In genomic region chrX:7157976-7158375, GRCm38 (mm10) we compare ENCODE assay signal across 30 mouse cellular contexts.
A peak's percentile ranks its signal among the peaks of the same experiment; 100 is the strongest.
DNase-seq lines count a peak whose midpoint lies in the region; ATAC-seq and TF ChIP-seq lines count a peak whose summit lies in the region.
"Had no signal": no experiment of that assay in that cellular context is flagged by ENCODE, and none has a peak within 500 bp of the region (broad histone marks: within the 10 kb centered on the region; RNA-seq: fewer than 3 reads in every experiment).

No protein-coding gene starts in this region.

- no peaks in the 10 kb centered on the region for H3K4me1 ChIP-seq in kidney, adult 2 months (ENCODE audit: control insufficient read depth, insufficient read depth, low read length)
- no peaks in the 10 kb centered on the region for H3K4me1 ChIP-seq in kidney, embryonic 16.5 days (ENCODE audit: insufficient read depth, low read length)
- no peaks in the 10 kb centered on the region for H3K4me1 ChIP-seq in liver, embryonic 14.5 days (replicated peaks; ENCODE audit: control insufficient read depth in 2 of 2, insufficient read depth in 2 of 2, low read length in 1 of 2)
- H3K4me1 ChIP-seq: embryonic facial prominence, embryonic 12.5 days; forebrain, embryonic 15.5 days; heart, embryonic 10.5 days; heart, embryonic 15.5 days; hindbrain, embryonic 12.5 days; limb, embryonic 12.5 days; megakaryocyte, embryonic 14.5 days; stomach, embryonic 15.5 days had no signal

- no peaks in the 10 kb centered on the region for H3K36me3 ChIP-seq in kidney, adult 2 months (ENCODE audit: control insufficient read depth, insufficient read depth, low read length)
- 0 out of 2 replicates have a peak, but pooled peaks cover 3% of the 10 kb centered on the region for H3K36me3 ChIP-seq in kidney, embryonic 16.5 days (ENCODE audit: insufficient read depth, low read length)
- H3K36me3 ChIP-seq in liver, embryonic 14.5 days (replicated peaks; ENCODE audit: control insufficient read depth, insufficient read depth, low read depth), result no peaks in the 10 kb centered on the region
- H3K36me3 ChIP-seq: embryonic facial prominence, embryonic 12.5 days; forebrain, embryonic 15.5 days; heart, embryonic 15.5 days; stomach, embryonic 15.5 days had no signal

- TF ChIP-seq EP300 in liver, embryonic 14.5 days (IDR thresholded peaks at IDR 0.05; ENCODE audit: low read depth), result no peak

- no peak overlapping the region for H3K4me2 ChIP-seq in kidney, embryonic 16.5 days (replicated peaks; ENCODE audit: low read depth, low read length)
- no peak overlapping the region for H3K4me2 ChIP-seq in liver, embryonic 14.5 days (ENCODE audit: low read depth)
- H3K4me2 ChIP-seq: embryonic facial prominence, embryonic 12.5 days; forebrain, embryonic 15.5 days; heart, embryonic 15.5 days; hindbrain, embryonic 12.5 days; limb, embryonic 12.5 days; midbrain, embryonic 12.5 days; neural tube, embryonic 13.5 days; stomach, embryonic 15.5 days had no signal

- no peaks in the 10 kb centered on the region for H3K9me3 ChIP-seq in kidney, embryonic 16.5 days (ENCODE audit: low read length)
- no peaks in the 10 kb centered on the region for H3K9me3 ChIP-seq in liver, embryonic 14.5 days (ENCODE audit: control insufficient read depth, low read length)
- H3K9me3 ChIP-seq: embryonic facial prominence, embryonic 12.5 days; forebrain, embryonic 15.5 days; heart, embryonic 10.5 days; heart, embryonic 15.5 days; hindbrain, embryonic 12.5 days; limb, embryonic 12.5 days; megakaryocyte, embryonic 14.5 days; midbrain, embryonic 12.5 days; neural tube, embryonic 13.5 days; stomach, embryonic 15.5 days had no signal

- no peak overlapping the region for H3K4me3 ChIP-seq in kidney, adult 2 months (ENCODE audit: insufficient read depth, low read depth, low read length)
- H3K4me3 ChIP-seq in kidney, embryonic 16.5 days (ENCODE audit: low read length), result no peak overlapping the region
- no peak overlapping the region for H3K4me3 ChIP-seq in liver, embryonic 14.5 days (ENCODE audit: insufficient read depth in 1 of 2, low read depth in 2 of 2, low read length in 2 of 2)
- no peak overlapping the region for H3K4me3 ChIP-seq in layer of hippocampus, adult 2 months
- H3K4me3 ChIP-seq: embryonic facial prominence, embryonic 12.5 days; forebrain, embryonic 15.5 days; heart, embryonic 10.5 days; heart, embryonic 15.5 days; hindbrain, embryonic 12.5 days; limb, embryonic 12.5 days; megakaryocyte, embryonic 14.5 days; midbrain, embryonic 12.5 days; neural tube, embryonic 13.5 days; stomach, embryonic 15.5 days had no signal

- H3K27me3 ChIP-seq in kidney, adult 2 months (replicated peaks; ENCODE audit: control insufficient read depth, insufficient read depth, low read length), result no peaks in the 10 kb centered on the region
- H3K27me3 ChIP-seq in kidney, embryonic 16.5 days (ENCODE audit: insufficient read depth, low read length), result no peaks in the 10 kb centered on the region
- H3K27me3 ChIP-seq in liver, embryonic 14.5 days (ENCODE audit: control insufficient read depth, insufficient read depth, low read length), result no peaks in the 10 kb centered on the region
- H3K27me3 ChIP-seq: embryonic facial prominence, embryonic 12.5 days; forebrain, embryonic 15.5 days; heart, embryonic 15.5 days; hindbrain, embryonic 12.5 days; limb, embryonic 12.5 days; megakaryocyte, embryonic 14.5 days; midbrain, embryonic 12.5 days; neural tube, embryonic 13.5 days; Patski; stomach, embryonic 15.5 days had no signal

- peak overlapping the region; percentile 71; the same call in 1 of the 2 replicates for H3K27ac ChIP-seq in kidney, adult 2 months (ENCODE audit: insufficient read depth, low read depth, low read length)
- H3K27ac ChIP-seq in kidney, embryonic 16.5 days (ENCODE audit: low read length), result no peak overlapping the region
- H3K27ac ChIP-seq in liver, embryonic 14.5 days, result no peak overlapping the region
- no peak overlapping the region for H3K27ac ChIP-seq in layer of hippocampus, adult 2 months
- H3K27ac ChIP-seq: embryonic facial prominence, embryonic 12.5 days; forebrain, embryonic 15.5 days; heart, embryonic 10.5 days; heart, embryonic 15.5 days; hindbrain, embryonic 12.5 days; hindbrain, postnatal 0 days; limb, embryonic 12.5 days; midbrain, embryonic 12.5 days; neural tube, embryonic 13.5 days; stomach, embryonic 15.5 days had no signal

- no peak for TF ChIP-seq CTCF in kidney, adult 2 months (conservative IDR thresholded peaks at IDR 0.05; ENCODE audit: insufficient read depth, insufficient read length, low read depth, low read length)
- no peak for TF ChIP-seq CTCF in liver, embryonic 14.5 days (IDR thresholded peaks at IDR 0.05; ENCODE audit: low read depth)
- no peak for TF ChIP-seq CTCF in layer of hippocampus, adult 2 months (conservative IDR thresholded peaks at IDR 0.05)

- DNase-seq in kidney, adult 18-20 months, result peak; percentile 10
- DNase-seq in kidney, postnatal 10 days, result no peak
- DNase-seq in kidney, adult 2 months, result peak; percentile 48
- peak; percentile 0 to 1 (median 0) for DNase-seq in liver, embryonic 14.5 days (ENCODE audit: low read depth in 3 of 3, low spot score in 3 of 3)
- no peak for DNase-seq in layer of hippocampus, adult 2 months (ENCODE audit: low spot score in 2 of 2)
- no peak for DNase-seq in layer of hippocampus, postnatal 10 days (ENCODE audit: low spot score in 2 of 2)
- no peak for DNase-seq in left cerebral cortex, adult 9 months (ENCODE audit: low spot score in 2 of 2)
- DNase-seq: adrenal gland, postnatal 14 days; cerebellum, adult 11-12 months; cerebellum, adult 9-11 months; embryo, embryonic 11 days; gastrocnemius, postnatal 25 days; heart, adult 11 months; heart, postnatal 36 days; lung, adult 18-20 months; lung, postnatal 4 days had no signal

- no peak overlapping the region for H3K9ac ChIP-seq in kidney, embryonic 16.5 days (replicated peaks; ENCODE audit: low read length)
- H3K9ac ChIP-seq in liver, embryonic 14.5 days (replicated peaks), result no peak overlapping the region
- H3K9ac ChIP-seq: embryonic facial prominence, embryonic 12.5 days; forebrain, embryonic 15.5 days; heart, embryonic 15.5 days; hindbrain, embryonic 12.5 days; limb, embryonic 12.5 days; midbrain, embryonic 12.5 days; neural tube, embryonic 13.5 days; stomach, embryonic 15.5 days had no signal

- TF ChIP-seq POLR2A in kidney, adult 2 months (IDR thresholded peaks at IDR 0.05; ENCODE audit: low read depth, low read length), result no peak

- 0 out of 2 replicates have a peak, but pooled peaks have one; percentile 51 for ATAC-seq in kidney, embryonic 16.5 days (ENCODE audit: low FRiP score, low TSS enrichment)
- ATAC-seq in liver, embryonic 14.5 days (ENCODE audit: insufficient read depth), result no peak
- ATAC-seq: forebrain, embryonic 15.5 days; hindbrain, postnatal 0 days; lung, postnatal 0 days; Patski had no signal

- WGBS in kidney, adult 2 months, result 43% methylated on average over 3 of the region's 3 CpGs
- 71% methylated on average over 3 of the region's 3 CpGs for WGBS in kidney, embryonic 16.5 days
- 63% methylated on average over 3 of the region's 3 CpGs for WGBS in liver, embryonic 14.5 days (ENCODE audit: insufficient replicate concordance)

Comparison
In these comparisons a context has a peak if more than half of its experiments do, and no peak if none do; other contexts are left out.
1. DNase-seq: peak in kidney, adult 18-20 months (single experiment), kidney, adult 2 months (single experiment) and liver, embryonic 14.5 days (3 of 3); none in kidney, postnatal 10 days (single experiment), layer of hippocampus, adult 2 months (0 of 2), layer of hippocampus, postnatal 10 days (0 of 2) and left cerebral cortex, adult 9 months (0 of 2).